9 mouse cellular contexts compared by ENCODE assay signal in genomic region chr5:112279181-112280021, GRCm38 (mm10). TPM values are rescaled to one million over a fixed set of nuclear protein-coding genes. Genes with fewer than 3 reads are reported as not detected.
DNase-seq lines count a peak whose midpoint lies in the region; ATAC-seq and TF ChIP-seq lines count a peak whose summit lies in the region.
"Had no signal": no experiment of that assay in that cellular context is flagged by ENCODE, and none has a peak within 500 bp of the region (broad histone marks: within the 10 kb centered on the region; RNA-seq: fewer than 3 reads in every experiment).

No protein-coding gene starts in this region.

- peak overlapping the region; percentile 11 for H3K4me2 ChIP-seq in intestine, embryonic 15.5 days (replicated peaks)
- H3K4me2 ChIP-seq: embryonic facial prominence, embryonic 12.5 days had no signal

- peak; percentile 50 to 54 for DNase-seq in cerebellum, adult 2 months
- DNase-seq in cerebellum, adult 11 months: no peak
- peak; percentile 81 for DNase-seq in 3134 (ENCODE audit: extremely low read depth, insufficient read length, low spot score)
- DNase-seq in cerebellum, postnatal 10 days: peak; percentile 60 to 67
- DNase-seq in right cerebral cortex, postnatal 4 days: no peak
- DNase-seq in frontal cortex, postnatal 36 days (ENCODE audit: low spot score in 2 of 2): no peak
- DNase-seq in ovary, postnatal 10 days (ENCODE audit: low spot score): no peak

- no peaks in the 10 kb centered on the region for H3K36me3 ChIP-seq in intestine, embryonic 15.5 days
- H3K36me3 ChIP-seq: embryonic facial prominence, embryonic 12.5 days had no signal

- 54% methylated on average over 17 of the region's 17 CpGs for WGBS in cerebellum, adult 2 months
- 79% methylated on average over 17 of the region's 17 CpGs for WGBS in intestine, embryonic 15.5 days

- H3K4me3 ChIP-seq in cerebellum, adult 2 months (replicated peaks; ENCODE audit: insufficient read depth, low read depth, low read length): no peak overlapping the region
- H3K4me3 ChIP-seq in intestine, embryonic 15.5 days (replicated peaks): no peak overlapping the region
- H3K4me3 ChIP-seq: embryonic facial prominence, embryonic 12.5 days had no signal

- ATAC-seq in intestine, embryonic 15.5 days: no peak

- peak overlapping the region; percentile 51 for H3K27ac ChIP-seq in cerebellum, adult 2 months (ENCODE audit: insufficient read depth, low read length)
- H3K27ac ChIP-seq in intestine, embryonic 15.5 days: no peak overlapping the region
- H3K27ac ChIP-seq: embryonic facial prominence, embryonic 12.5 days had no signal

- peaks cover 39% of the 10 kb centered on the region for H3K4me1 ChIP-seq in cerebellum, adult 2 months (ENCODE audit: control insufficient read depth, insufficient read depth, low read length)
- peaks cover 27% of the 10 kb centered on the region for H3K4me1 ChIP-seq in intestine, embryonic 15.5 days (replicated peaks)

- no peaks in the 10 kb centered on the region for H3K9me3 ChIP-seq in intestine, embryonic 15.5 days
- H3K9me3 ChIP-seq: embryonic facial prominence, embryonic 12.5 days had no signal

- no peak for TF ChIP-seq POLR2A in cerebellum, adult 2 months (IDR thresholded peaks at IDR 0.05; ENCODE audit: borderline replicate concordance, insufficient read depth, low read length)

- H3K9ac ChIP-seq in intestine, embryonic 15.5 days: peak overlapping the region; percentile 17; the same call in 1 of the 2 replicates

- H3K27me3 ChIP-seq in cerebellum, adult 2 months (ENCODE audit: control insufficient read depth, insufficient read depth, low read length): no peaks in the 10 kb centered on the region
- H3K27me3 ChIP-seq in intestine, embryonic 15.5 days (replicated peaks): 0 out of 2 replicates have a peak, but pooled peaks cover 2% of the 10 kb centered on the region
- H3K27me3 ChIP-seq: embryonic facial prominence, embryonic 12.5 days had no signal

- no peak for TF ChIP-seq CTCF in cerebellum, adult 2 months (IDR thresholded peaks at IDR 0.05; ENCODE audit: borderline replicate concordance, insufficient read depth, low read depth, low read length)

RNA-seq across cellular contexts. Expression of gene Tpst2, which starts 2.9 kb away (rescaled TPM):
- polyA plus RNA-seq in cerebellum, adult 2 months (2012; rRNA removed): 30.3 and 35.2 TPM in 2 replicates
- polyA plus RNA-seq in intestine, embryonic 15.5 days (2015; fragmentation: Nextera tagmentation; extraction: Ambion mirVana): 43.1 and 45.3 TPM in 2 replicates

RNA-seq across cellular contexts. Expression of gene Crybb1, which starts 23.8 kb away (rescaled TPM):
- 1.3 and 1.9 TPM in 2 replicates for polyA plus RNA-seq in cerebellum, adult 2 months (2012; rRNA removed)
- polyA plus RNA-seq in intestine, embryonic 15.5 days (2015; fragmentation: Nextera tagmentation; extraction: Ambion mirVana): 1.9 and 2.4 TPM in 2 replicates

RNA-seq across cellular contexts. Expression of gene Cryba4, which starts 27.1 kb away (rescaled TPM):
- 0.51 and 0.52 TPM in 2 replicates for polyA plus RNA-seq in cerebellum, adult 2 months (2012; rRNA removed)
- polyA plus RNA-seq in intestine, embryonic 15.5 days (2015; fragmentation: Nextera tagmentation; extraction: Ambion mirVana): 1.7 and 1.8 TPM in 2 replicates

RNA-seq across cellular contexts. Expression of gene Tfip11, which starts 46.8 kb away (rescaled TPM):
- polyA plus RNA-seq in cerebellum, adult 2 months (2012; rRNA removed): 48.2 and 50.8 TPM in 2 replicates
- 25.5 and 26.2 TPM in 2 replicates for polyA plus RNA-seq in intestine, embryonic 15.5 days (2015; fragmentation: Nextera tagmentation; extraction: Ambion mirVana)

Comparison
In these comparisons a context has a peak if more than half of its experiments do, and no peak if none do; other contexts are left out.
1. DNase-seq: peak in cerebellum, adult 2 months (2 of 2), 3134 (single experiment) and cerebellum, postnatal 10 days (2 of 2); none in cerebellum, adult 11 months (single experiment), right cerebral cortex, postnatal 4 days (single experiment), frontal cortex, postnatal 36 days (0 of 2) and ovary, postnatal 10 days (single experiment).